Mouse (Mus musculus): ENCODE data around the gene Apoa4.

Gene Apoa4

GRCm38 (mm10) chr9:46227064-46227614 is 13.4 kb upstream of the Apoa4 start:
- no peak for DNase-seq (ENCODE audit: low spot score in 2 of 2)

- no peak for DNase-seq (ENCODE audit: low spot score in 2 of 2)
Observed at GRCm38 (mm10) chr9:46228491-46228890, 12.0 kb upstream of the Apoa4 start, which contains the start of gene Apoa1. TSS of gene Apoa1 (plus strand) at chr9:46228580.

GRCm38 (mm10) chr9:46229573-46230449 is 10.7 kb upstream of the Apoa4 start:
- peak; percentile 69 to 79 for DNase-seq (ENCODE audit: low spot score in 2 of 2)

GRCm38 (mm10) chr9:46230450-46230975 is 10.0 kb upstream of the Apoa4 start:
- DNase-seq (ENCODE audit: low spot score in 2 of 2), result no peak

GRCm38 (mm10) chr9:46235196-46235595 is 5.3 kb upstream of the Apoa4 start:
- DNase-seq (ENCODE audit: low spot score in 2 of 2), result no peak

- DNase-seq (ENCODE audit: low spot score in 2 of 2), result no peak
Observed at GRCm38 (mm10) chr9:46235596-46235648, 5.1 kb upstream of the Apoa4 start, which contains the start of gene Apoc3. TSS of gene Apoc3 (minus strand) at chr9:46235636.

- no peak for DNase-seq (ENCODE audit: low spot score in 2 of 2)
Observed at GRCm38 (mm10) chr9:46235649-46236048, 4.8 kb upstream of the Apoa4 start.

- no peak for DNase-seq (ENCODE audit: low spot score in 2 of 2)
Observed at GRCm38 (mm10) chr9:46238850-46239249, 1.6 kb upstream of the Apoa4 start.

- no peak for DNase-seq (ENCODE audit: low spot score in 2 of 2)
Observed at GRCm38 (mm10) chr9:46241818-46242217, 1.3 kb downstream of the Apoa4 start.

- no peak for DNase-seq (ENCODE audit: low spot score in 2 of 2)
Observed at GRCm38 (mm10) chr9:46243122-46243521, 2.6 kb downstream of the Apoa4 start.

GRCm38 (mm10) chr9:46243584-46243983 is 3.1 kb downstream of the Apoa4 start:
- no peak for DNase-seq (ENCODE audit: low spot score in 2 of 2)

- peak in 1 of 2 experiments; percentile 52 for DNase-seq (ENCODE audit: low spot score in 2 of 2)
Observed at GRCm38 (mm10) chr9:46246752-46247324, 6.3 kb downstream of the Apoa4 start.

- no peak for DNase-seq (ENCODE audit: low spot score in 2 of 2)
Observed at GRCm38 (mm10) chr9:46256177-46256576, 15.7 kb downstream of the Apoa4 start.

- no peak for DNase-seq (ENCODE audit: low spot score in 2 of 2)
Observed at GRCm38 (mm10) chr9:46256658-46257385, 16.3 kb downstream of the Apoa4 start.

- DNase-seq (ENCODE audit: low spot score in 2 of 2), result peak; percentile 31 to 38
Observed at GRCm38 (mm10) chr9:46257546-46257945, 17.1 kb downstream of the Apoa4 start.

GRCm38 (mm10) chr9:46259111-46259510 is 18.6 kb downstream of the Apoa4 start:
- DNase-seq (ENCODE audit: low spot score in 2 of 2), result no peak

- DNase-seq (ENCODE audit: low spot score in 2 of 2), result no peak
Observed at GRCm38 (mm10) chr9:46261131-46261530, 20.6 kb downstream of the Apoa4 start.

GRCm38 (mm10) chr9:46268343-46268873 is 27.9 kb downstream of the Apoa4 start, which contains the start of gene Apoa5:
TSS of gene Apoa5 (plus strand) at chr9:46268633.
- no peak for DNase-seq (ENCODE audit: low spot score in 2 of 2)

- DNase-seq (ENCODE audit: low spot score in 2 of 2), result no peak
Observed at GRCm38 (mm10) chr9:46269125-46269524, 28.6 kb downstream of the Apoa4 start.

- no peak for DNase-seq (ENCODE audit: low spot score in 2 of 2)
Observed at GRCm38 (mm10) chr9:46270782-46271181, 30.3 kb downstream of the Apoa4 start.

GRCm38 (mm10) chr9:46272070-46272469 is 31.6 kb downstream of the Apoa4 start:
- DNase-seq (ENCODE audit: low spot score in 2 of 2), result no peak

Measured in heart, adult 9 months (tissue).